Mouse (Mus musculus) thymus, postnatal 36 days (tissue): ENCODE data around the gene Zdhhc9.

Experiments used
- DNase-seq, 2 experiments: peaks; one replicate each; pipeline ENCODE4 v3.0.0; 2022; ENCODE audit warnings: mixed read lengths in 2 of 2

The Zdhhc9 gene

DNA sequence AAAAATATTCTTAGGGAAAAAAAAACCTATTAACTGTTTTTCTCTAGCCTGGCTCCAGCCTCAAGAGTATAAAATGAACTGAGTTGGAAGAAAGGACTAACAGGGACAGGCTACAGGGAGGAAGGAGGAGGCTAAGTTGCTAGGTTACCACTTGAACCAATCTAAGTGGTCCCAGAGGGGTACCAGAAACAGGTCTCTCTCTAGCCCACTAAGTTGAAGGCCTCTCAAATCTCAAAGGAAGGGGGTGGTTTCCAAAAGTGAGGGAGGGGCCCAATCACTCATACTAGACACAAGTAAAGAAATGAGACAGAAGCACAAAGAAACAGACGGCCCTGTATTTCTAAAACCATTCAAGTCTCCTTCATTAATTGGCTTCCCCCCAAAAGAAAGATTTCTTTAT is 38.8 kb downstream of the Zdhhc9 start:
- DNase-seq: no peak

DNA sequence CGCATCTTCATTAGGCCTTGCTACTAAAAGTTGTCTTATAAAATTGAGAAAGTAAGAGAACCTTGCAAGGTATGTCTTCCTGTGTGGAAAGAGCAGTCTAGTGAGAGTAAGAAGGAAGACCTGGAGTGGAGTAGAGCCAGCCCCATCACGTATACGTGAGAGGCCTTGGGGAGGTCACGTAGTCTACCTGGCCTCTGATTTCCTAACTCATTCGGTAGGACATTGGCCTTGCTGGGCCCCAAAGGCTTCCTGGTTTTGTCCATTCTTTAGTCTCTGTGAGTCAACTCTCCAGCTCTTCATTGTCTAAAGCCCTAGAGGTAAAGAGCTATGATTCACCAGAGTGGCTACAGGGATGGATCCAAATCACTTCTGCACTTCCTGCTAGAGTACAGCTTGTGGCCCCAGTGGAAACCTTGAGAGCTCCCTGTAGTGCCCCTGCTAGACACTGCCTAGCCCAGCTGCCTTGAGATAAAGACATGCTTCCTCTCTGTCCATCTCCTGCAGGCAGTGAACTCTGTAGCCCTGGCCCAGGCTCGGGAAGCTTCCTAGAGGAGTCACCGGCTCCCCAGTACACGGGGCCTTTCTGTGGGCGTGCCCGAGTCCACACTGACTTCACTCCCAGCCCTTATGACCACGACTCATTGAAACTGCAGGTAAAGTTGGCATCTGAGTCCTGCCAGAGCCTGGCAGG is 50.3 kb downstream of the Zdhhc9 start:
- no peak for DNase-seq

DNA sequence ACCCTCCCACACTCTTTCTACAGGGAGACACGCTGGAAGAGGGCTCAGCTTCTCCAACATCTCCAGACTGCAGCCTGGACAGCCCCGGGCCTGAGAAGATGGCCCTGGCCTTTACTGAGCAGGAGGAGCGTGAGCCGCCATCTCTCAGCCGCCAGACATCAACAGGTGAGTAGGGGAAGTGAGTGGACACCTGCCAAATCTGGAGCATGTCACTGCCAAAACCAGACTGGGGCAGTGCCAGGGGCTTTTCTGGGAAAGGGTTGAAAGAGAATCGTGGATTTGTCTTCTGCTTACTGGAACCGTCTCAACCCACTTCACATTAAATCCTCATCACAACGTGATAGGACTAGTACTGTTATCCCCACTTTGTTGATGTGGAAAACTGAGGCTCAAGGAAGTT is 51.3 kb downstream of the Zdhhc9 start:
- no peak for DNase-seq

GRCm38 (mm10) chrX:48155489-48155888 is 53.2 kb downstream of the Zdhhc9 start:
- no peak for DNase-seq

DNA sequence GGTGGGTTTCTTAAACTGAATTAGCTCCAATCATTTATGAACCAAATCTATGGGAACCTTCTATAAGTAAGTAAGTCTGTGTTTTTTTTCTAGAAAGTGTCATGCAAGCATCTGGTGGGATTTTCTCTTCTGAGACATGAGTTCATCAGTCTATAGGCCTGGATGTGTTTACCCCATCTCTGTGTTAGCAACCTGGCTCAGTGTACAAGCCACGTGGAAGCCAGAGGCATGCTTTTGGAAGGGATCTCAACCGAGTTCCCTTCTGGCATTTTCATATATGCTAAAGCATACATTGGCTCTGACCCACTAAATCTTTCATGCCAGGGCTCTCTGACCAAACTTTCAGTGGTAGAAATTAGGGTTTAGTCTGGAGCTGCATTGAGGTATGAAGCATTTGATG is 54.7 kb downstream of the Zdhhc9 start:
- DNase-seq: no peak

DNA sequence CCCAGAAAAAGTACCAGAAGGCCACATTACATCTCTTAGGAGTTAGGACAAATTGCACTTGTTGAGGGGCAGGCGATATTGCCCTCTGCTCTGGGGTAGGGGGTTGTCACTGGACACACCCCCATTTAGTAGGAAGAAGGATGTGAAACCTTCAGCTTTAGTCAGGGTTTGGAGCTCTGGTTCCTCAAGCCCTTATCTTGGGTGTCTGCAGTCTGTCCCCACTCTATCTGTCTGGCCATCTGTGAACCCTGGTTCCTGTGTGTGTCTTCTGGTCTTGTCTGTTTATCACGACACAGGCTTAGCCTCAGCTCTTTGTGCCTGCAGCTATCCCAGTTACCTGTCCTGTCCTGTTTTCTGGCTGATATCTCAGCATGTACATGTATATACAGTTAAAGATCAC is 55.3 kb downstream of the Zdhhc9 start:
- no peak for DNase-seq

GRCm38 (mm10) chrX:48152106-48152505 is 56.6 kb downstream of the Zdhhc9 start:
- DNase-seq: no peak

GRCm38 (mm10) chrX:48147741-48148186 is 60.9 kb downstream of the Zdhhc9 start:
- peak; percentile 65 to 79 for DNase-seq

- peak in 1 of 2 experiments; percentile 19 for DNase-seq
Measured at GRCm38 (mm10) chrX:48147226-48147625, 61.5 kb downstream of the Zdhhc9 start.

GRCm38 (mm10) chrX:48146262-48146661 is 62.4 kb downstream of the Zdhhc9 start, which contains the start of gene Sash3:
Gene Sash3, plus strand, starts transcription at chrX:48146436.
- peak; percentile 67 to 84 for DNase-seq

DNA sequence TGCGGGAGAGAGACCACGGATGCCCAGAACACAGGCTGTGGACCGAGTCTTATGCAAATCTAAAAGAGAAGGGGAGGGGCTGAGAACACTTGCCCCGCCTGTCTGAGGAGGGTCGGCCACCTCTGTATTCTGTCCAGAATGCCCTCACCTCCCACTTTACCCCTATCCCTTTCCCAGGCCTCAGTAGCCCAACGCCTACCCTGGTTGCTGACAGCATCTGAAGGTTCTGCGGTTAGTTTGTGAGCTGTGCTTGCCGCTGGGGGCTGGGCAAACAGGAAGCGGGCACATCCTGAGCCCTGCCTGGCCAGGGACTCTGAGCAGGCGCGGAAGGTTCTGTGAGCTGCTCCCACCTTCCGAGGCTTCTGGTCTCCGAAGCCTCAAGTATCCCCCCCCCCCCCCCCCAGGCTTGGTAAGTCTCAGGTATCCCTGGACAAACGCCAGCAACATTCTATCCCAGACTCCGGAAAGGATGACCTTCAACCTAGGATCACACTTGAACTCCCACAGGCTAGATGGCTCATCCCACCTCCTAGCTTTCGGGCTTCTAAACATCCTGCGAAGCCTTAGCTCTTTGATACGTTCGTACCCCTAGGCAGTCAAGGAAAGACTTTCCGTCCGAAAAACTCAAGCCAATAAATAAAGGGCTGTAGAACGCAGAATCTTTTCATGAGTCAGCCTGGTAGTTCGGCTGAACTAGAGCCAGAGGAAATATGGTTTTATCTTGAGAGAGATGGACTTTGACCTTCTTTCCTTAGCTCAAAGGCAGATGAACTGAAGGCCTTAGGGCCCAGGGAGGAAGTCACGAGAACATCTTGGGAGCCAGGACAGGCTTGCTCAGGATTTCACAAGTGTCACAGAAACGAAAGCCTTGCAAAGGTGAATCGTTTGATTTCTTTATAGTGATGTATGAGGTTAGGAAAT is 65.0 kb downstream of the Zdhhc9 start:
- DNase-seq: peak; percentile 75 to 86

- peak; percentile 72 to 87 for DNase-seq
Measured at GRCm38 (mm10) chrX:48141481-48141880, 67.2 kb downstream of the Zdhhc9 start.

- DNase-seq: peak; percentile 39 to 57
Measured at GRCm38 (mm10) chrX:48140286-48140877, 68.3 kb downstream of the Zdhhc9 start.

- DNase-seq: peak; percentile 45 to 65
Measured at GRCm38 (mm10) chrX:48139368-48140285, 69.1 kb downstream of the Zdhhc9 start.

DNA sequence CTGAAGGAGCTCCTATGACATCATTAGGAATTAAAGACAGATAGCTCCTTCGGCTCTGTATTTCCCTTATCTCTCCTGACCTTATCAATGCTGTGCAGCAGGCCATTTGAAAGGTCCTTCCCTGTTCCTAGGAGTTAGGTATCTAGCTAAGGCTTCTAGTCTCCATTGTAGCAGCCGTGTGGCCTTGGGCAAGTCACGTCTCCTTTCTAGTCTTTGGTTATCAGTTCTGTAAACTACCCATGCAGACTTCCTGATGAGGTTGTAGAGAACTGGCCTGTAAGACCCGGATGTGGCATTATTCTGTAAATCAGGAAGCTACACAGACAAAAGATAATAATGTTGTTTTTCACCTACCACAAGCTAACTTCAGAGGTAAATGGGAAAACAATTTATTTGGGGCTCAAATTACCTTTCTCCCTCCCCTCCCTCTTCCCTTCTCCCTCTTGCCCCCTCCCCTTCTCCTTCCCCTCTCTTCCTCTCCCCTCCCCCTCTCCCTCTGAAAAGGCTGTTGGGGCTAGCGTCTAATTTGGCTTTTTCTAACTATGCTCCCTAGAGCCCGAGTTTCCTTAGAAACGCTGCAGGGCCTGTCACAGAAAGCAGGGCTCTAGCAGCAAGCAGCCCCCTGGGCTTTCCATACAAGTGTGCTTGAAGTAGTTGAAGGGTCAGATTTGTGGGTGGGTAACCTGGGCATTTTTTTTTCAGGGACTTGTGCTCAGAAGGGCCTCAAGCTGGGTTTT is 70.0 kb downstream of the Zdhhc9 start:
- no peak for DNase-seq

DNA sequence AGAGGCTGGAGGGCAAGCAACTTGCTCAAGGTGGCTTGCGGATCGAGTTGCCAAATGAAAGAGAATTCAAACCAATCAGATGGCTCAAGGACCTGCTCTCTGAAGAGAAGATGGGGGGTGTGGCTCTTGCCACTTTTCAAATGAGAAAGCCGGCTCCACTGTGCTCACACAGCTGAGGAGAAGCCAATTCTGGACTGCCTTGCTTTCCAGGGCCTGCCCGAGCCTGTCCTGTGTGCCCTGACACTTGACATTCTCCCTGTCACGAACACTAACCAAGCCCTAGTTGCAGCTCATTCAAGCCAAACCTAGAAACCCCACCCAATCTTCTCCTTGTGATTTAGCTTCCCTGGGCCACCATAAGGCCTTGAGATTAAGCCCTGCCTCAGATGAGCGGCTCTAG is 70.7 kb downstream of the Zdhhc9 start:
- peak; percentile 41 to 52 for DNase-seq

DNA sequence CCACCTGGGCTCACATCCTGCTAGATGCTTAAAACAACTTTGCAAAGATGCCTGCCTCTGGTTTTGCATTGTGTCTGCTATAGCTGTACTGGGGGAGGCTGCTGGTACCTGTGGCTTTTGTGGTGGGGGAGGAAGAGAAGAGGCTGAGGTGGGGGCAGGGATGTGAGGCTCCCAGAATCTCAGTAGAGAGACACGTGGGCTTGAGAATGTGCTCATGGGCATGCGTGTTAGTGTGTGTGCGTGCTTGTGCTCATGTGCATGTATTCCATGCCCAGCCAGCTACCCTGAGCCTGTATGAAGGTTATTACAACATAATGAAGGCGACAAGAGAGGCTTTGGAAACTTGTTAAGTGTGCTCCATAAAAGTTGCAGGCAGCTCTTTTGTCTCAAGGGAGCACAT is 71.7 kb downstream of the Zdhhc9 start:
- DNase-seq: peak; percentile 74 to 88

DNA sequence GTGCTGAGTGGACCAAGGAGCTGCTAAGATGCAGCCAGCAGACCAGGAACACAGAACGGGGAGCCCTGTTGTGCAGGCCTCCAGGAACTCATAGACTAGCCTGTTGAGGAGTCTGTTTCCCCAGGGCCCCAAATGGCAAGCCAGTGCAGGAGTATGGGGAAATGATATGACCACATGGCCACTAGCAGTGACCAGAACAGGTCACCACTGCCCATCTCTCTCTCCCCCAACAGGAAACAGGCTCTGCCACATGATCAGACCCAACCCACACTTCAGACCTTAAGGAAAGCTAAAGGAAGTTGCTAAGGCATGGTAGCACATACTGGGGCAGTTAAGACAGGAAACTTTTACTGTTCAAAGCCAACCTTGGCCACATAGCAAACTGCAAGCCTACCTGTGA is 79.5 kb downstream of the Zdhhc9 start:
- DNase-seq: no peak

- peak; percentile 14 to 33 for DNase-seq
Measured at GRCm38 (mm10) chrX:48127502-48128218, 81.0 kb downstream of the Zdhhc9 start.

GRCm38 (mm10) chrX:48126903-48127476 is 81.7 kb downstream of the Zdhhc9 start:
- no peak for DNase-seq
